Mouse (Mus musculus): ENCODE results near the gene Dlx5. TPM values are rescaled to one million over a fixed set of nuclear protein-coding genes. Genes with fewer than 3 reads are reported as not detected.
A peak's percentile ranks its signal among the peaks of the same experiment; 100 is the strongest.

Gene Dlx5
- total and polyA plus RNA-seq, 3 experiments, result not detected

GRCm38 (mm10) chr6:6860411-6861085, 21.3 kb downstream of the Dlx5 start:
- Histone ChIP-seq H3K27me3 (replicated peaks) (peaks cover 3% of the 10 kb centered on the region), H3K4me1 (ENCODE audit: control insufficient read depth in 1 of 2, insufficient read depth in 2 of 2) (peaks cover 0 to 24% of the 10 kb centered on the region in 2 experiments; a peak in 2 of 4 replicates), H3K9ac (ENCODE audit: insufficient read depth, low read depth) (peak overlapping the region; percentile 7; the same call in 1 of the 2 replicates), H3K4me3 (replicated peaks in 1 of 3; ENCODE audit: low read depth in 2 of 3, low read length in 2 of 3, poor library complexity in 1 of 3) (peak overlapping the region in 2 of 3 experiments; percentile 43), H3K4me2 (ENCODE audit: insufficient read depth, low read depth, poor library complexity, severe bottlenecking) (peak overlapping the region; percentile 93), H3K79me2 (replicated peaks; ENCODE audit: control insufficient read depth, extremely low read depth, insufficient read depth, poor library complexity, severe bottlenecking) (no peaks in the 10 kb centered on the region), H3K36me3 (replicated peaks in 1 of 2; ENCODE audit: control insufficient read depth in 1 of 2, insufficient read depth in 1 of 2, low read length in 1 of 2) (no peaks in the 10 kb centered on the region), H3K9me3 (replicated peaks; ENCODE audit: low read length) (peaks cover 9% of the 10 kb centered on the region), H3K27ac (ENCODE audit: insufficient read depth, low read depth) (no peak overlapping the region)
- DNase-seq (ENCODE audit: extremely low read depth), result peak; percentile 79
- 0 out of 2 replicates have a peak, but pooled peaks have one; percentile 17 for TF ChIP-seq MAX (IDR thresholded peaks at IDR 0.05; ENCODE audit: low read length)
- 0 out of 2 replicates have a peak, but pooled peaks have one; percentile 8 for TF ChIP-seq IRF4 (IDR thresholded peaks at IDR 0.05; ENCODE audit: low read depth, low read length)
- TF ChIP-seq MXI1 (IDR thresholded peaks at IDR 0.05; ENCODE audit: low read depth, low read length), result peak; percentile 31; the same call in 1 of the 2 replicates
- no peak for TF ChIP-seq ZMIZ1 (IDR thresholded peaks at IDR 0.05; ENCODE audit: low read depth, low read length)
- peak; percentile 51 for TF ChIP-seq TCF12 (IDR thresholded peaks at IDR 0.05; ENCODE audit: low read depth, low read length)
- TF ChIP-seq BHLHE40 (IDR thresholded peaks at IDR 0.05; ENCODE audit: low read depth, low read length), result peak; percentile 43
- TF ChIP-seq POLR2AphosphoS2 (IDR thresholded peaks at IDR 0.05; ENCODE audit: low read depth, low read length), result no peak
- no peak for TF ChIP-seq JUN (IDR thresholded peaks at IDR 0.05; ENCODE audit: insufficient read depth, low read depth, low read length)
- dilution Hi-C loops (cut with MboI; ENCODE audit: extremely low pct_ligation_motif_present, extremely low pct_unique_long_range_greater_than_20kb, low sequenced_read_pairs), result no loop called here
- in situ Hi-C loops (cut with MboI; ENCODE audit: low pct_ligation_motif_present, low pct_unique_long_range_greater_than_20kb, low sequenced_read_pairs), result no loop called here

- Histone ChIP-seq H3K9ac (ENCODE audit: insufficient read depth, low read depth) (no peak overlapping the region), H3K4me2 (ENCODE audit: insufficient read depth, low read depth, poor library complexity, severe bottlenecking) (peak overlapping the region; percentile 93), H3K27ac (ENCODE audit: insufficient read depth, low read depth) (no peak overlapping the region), H3K27me3 (replicated peaks) (peaks cover 3% of the 10 kb centered on the region), H3K36me3 (replicated peaks in 1 of 2; ENCODE audit: control insufficient read depth in 1 of 2, insufficient read depth in 1 of 2, low read length in 1 of 2) (no peaks in the 10 kb centered on the region), H3K4me3 (replicated peaks in 1 of 3; ENCODE audit: low read depth in 2 of 3, low read length in 2 of 3, poor library complexity in 1 of 3) (peak overlapping the region in 2 of 3 experiments; percentile 43), H3K9me3 (replicated peaks; ENCODE audit: low read length) (peaks cover 9% of the 10 kb centered on the region), H3K4me1 (ENCODE audit: control insufficient read depth in 1 of 2, insufficient read depth in 2 of 2) (peaks cover 0 to 24% of the 10 kb centered on the region in 2 experiments; a peak in 2 of 4 replicates), H3K79me2 (replicated peaks; ENCODE audit: control insufficient read depth, extremely low read depth, insufficient read depth, poor library complexity, severe bottlenecking) (no peaks in the 10 kb centered on the region)
- dilution Hi-C loops (cut with MboI; ENCODE audit: extremely low pct_ligation_motif_present, extremely low pct_unique_long_range_greater_than_20kb, low sequenced_read_pairs) (no loop called here), in situ Hi-C loops (cut with MboI; ENCODE audit: low pct_ligation_motif_present, low pct_unique_long_range_greater_than_20kb, low sequenced_read_pairs) (no loop called here)
- no peak for TF ChIP-seq HCFC1 (IDR thresholded peaks at IDR 0.05; ENCODE audit: low read depth, low read length)
- TF ChIP-seq CHD1 (IDR thresholded peaks at IDR 0.05; ENCODE audit: low read depth, low read length), result no peak
- no peak for TF ChIP-seq MAZ (IDR thresholded peaks at IDR 0.05; ENCODE audit: low read depth, low read length)
- no peak for TF ChIP-seq BHLHE40 (IDR thresholded peaks at IDR 0.05; ENCODE audit: low read depth, low read length)
- no peak for TF ChIP-seq POLR2A (IDR thresholded peaks at IDR 0.05; ENCODE audit: low read depth, low read length)
- TF ChIP-seq EP300 (IDR thresholded peaks at IDR 0.05; ENCODE audit: low read length), result peak; percentile 21; the same call in 1 of the 2 replicates
- TF ChIP-seq ZC3H11A (IDR thresholded peaks at IDR 0.05; ENCODE audit: low read depth, low read length), result no peak
- no peak for DNase-seq (ENCODE audit: extremely low read depth)
These were observed 21.9 kb downstream of the Dlx5 start for GRCm38 (mm10) chr6:6859950-6860410.

All from CH12.LX (cell line).